Mouse (Mus musculus) forebrain, postnatal 0 days (tissue): ENCODE measurements around the gene Clasrp. TPM values are rescaled to one million over a fixed set of nuclear protein-coding genes. Genes with fewer than 3 reads are reported as not detected.

ENCODE experiments used
- ATAC-seq: fragments of 200-750 bp; cut with Nextera tagmentation; 2 replicates; pipeline ENCODE4 v1.8.0; 2017; ENCODE audit warnings: mild to moderate bottlenecking, moderate library complexity
- DNase-seq: peaks from one replicate; pipeline ENCODE4 v3.0.0-alpha.2; 2015
- H3K27ac ChIP-seq: fragments of 300-500 bp; sonication (generic); 2 replicates; pipeline ENCODE4 v1.5.1; 2014; ENCODE audit warnings: low read depth, mild to moderate bottlenecking, antibody characterized with exemption, low read length, moderate library complexity, mixed read lengths
- H3K27me3 ChIP-seq: fragments of 300-500 bp; sonication (generic); 2 replicates; pipeline ENCODE4 v1.6.1; 2014; ENCODE audit warnings: mild to moderate bottlenecking, low read length, mixed read lengths; ENCODE audit not compliant: insufficient read depth
- H3K36me3 ChIP-seq: fragments of 300-500 bp; sonication (generic); 2 replicates; pipeline ENCODE4 v1.6.1; 2014; ENCODE audit warnings: mild to moderate bottlenecking, moderate library complexity; ENCODE audit not compliant: insufficient read depth
- H3K4me1 ChIP-seq: fragments of 300-500 bp; sonication (generic); 2 replicates; pipeline ENCODE4 v1.6.1; 2014; ENCODE audit warnings: antibody characterized with exemption; ENCODE audit not compliant: insufficient read depth
- H3K4me2 ChIP-seq: fragments of 300-500 bp; sonication (generic); 2 replicates; pipeline ENCODE4 v1.6.1; 2014; ENCODE audit warnings: low read depth, mild to moderate bottlenecking, moderate library complexity
- H3K4me3 ChIP-seq: fragments of 300-500 bp; sonication (generic); 2 replicates; pipeline ENCODE4 v1.5.1; 2014; ENCODE audit warnings: low read depth, low read length, mixed read lengths
- H3K9ac ChIP-seq: fragments of 300-500 bp; sonication (generic); 2 replicates; pipeline ENCODE4 v1.6.1; 2014; ENCODE audit warnings: mild to moderate bottlenecking
- H3K9me3 ChIP-seq: fragments of 300-500 bp; sonication (generic); 2 replicates; pipeline ENCODE4 v1.6.1; 2016; ENCODE audit warnings: low read length
- CTCF ChIP-seq: sonication (generic); IDR thresholded peaks from 2 replicates; pipeline ENCODE4 v1.5.1; 2016; ENCODE audit warnings: antibody characterized with exemption, control low read depth, low read depth
- WGBS: fragments of 180-500 bp; shearing (Covaris S2); extraction: QIAGEN DNeasy Blood & Tissue Kit; methylation state at CpG from one replicate; pipeline ENCODE4 v1.1.7; 2014; 5-methylcytosine and 5-hydroxymethylcytosine counted together
- polyA plus RNA-seq: library from polyadenylated mRNA; unstranded; fragments of >200 nt; fragmentation: Nextera tagmentation; extraction: Ambion mirVana; gene quantifications from 2 replicates; pipeline ENCODE4 v1.2.1, GENCODE M21; 2015
- total RNA-seq: library from RNA; depleted of rRNA; stranded (reverse); fragments of >200 nt; gene quantifications from 2 replicates; pipeline ENCODE4 v1.2.3, GENCODE M21; 2014; rRNA removed

The Clasrp gene
- total RNA-seq (56.0 and 89.0 TPM in 2 replicates), polyA plus RNA-seq (50.1 and 56.8 TPM in 2 replicates)

DNA sequence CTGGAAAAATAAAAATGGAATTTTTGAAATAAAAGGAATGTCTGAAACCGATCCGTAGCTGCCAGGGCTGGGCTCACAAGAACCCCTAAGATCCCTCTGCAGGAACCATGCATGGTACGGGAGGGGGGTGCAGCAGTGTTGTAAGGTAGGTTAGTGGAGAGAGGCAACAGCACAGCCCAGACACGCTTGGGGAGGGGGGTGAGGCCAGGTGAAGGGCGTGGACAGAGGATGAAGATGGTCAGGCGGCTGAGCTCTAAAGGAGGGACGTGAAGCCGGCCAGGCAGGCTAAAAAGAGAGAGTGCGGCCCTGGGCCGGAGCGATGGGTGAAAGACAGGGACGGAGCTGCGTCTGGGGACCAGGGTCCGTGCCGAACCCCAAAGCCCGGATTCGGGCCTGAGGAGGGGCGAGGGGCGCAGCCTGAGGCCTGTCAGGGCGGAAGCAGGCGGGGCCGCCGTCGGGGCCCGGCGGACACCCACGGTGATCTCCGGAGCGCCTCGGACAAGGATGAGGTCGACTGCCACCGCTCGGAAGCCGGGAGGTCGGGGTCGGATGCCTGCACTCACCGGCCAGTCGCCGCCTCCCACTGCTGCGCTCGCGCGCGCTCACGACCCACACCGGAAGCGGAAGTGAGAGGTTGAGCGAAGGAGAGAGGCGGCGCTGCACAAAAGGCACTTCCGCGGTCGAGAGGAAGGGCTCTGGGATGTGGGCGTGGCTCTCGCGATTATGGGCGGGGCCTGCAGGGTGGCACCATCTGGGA lies at the start of gene Clasrp:
Gene Clasrp (minus strand): TSS at position 638 of the 757 bp plus-strand sequence.
- peak within 1 kb of the TSS; percentile 93 for H3K4me2 ChIP-seq
- peak within 1 kb of the TSS; percentile 73 for H3K4me3 ChIP-seq
- peaks cover 15% of the 10 kb centered on the region for H3K4me1 ChIP-seq
- ATAC-seq = peak; percentile 96
- 1% methylated on average over 57 of the region's 57 CpGs for WGBS
- peak within 1 kb of the TSS; percentile 66 for H3K27ac ChIP-seq
- 0 out of 2 replicates have a peak, but pooled peaks cover 11% of the 10 kb centered on the region for H3K36me3 ChIP-seq
- H3K27me3 ChIP-seq = no peaks in the 10 kb centered on the region
- H3K9me3 ChIP-seq = no peaks in the 10 kb centered on the region
- DNase-seq = peak; percentile 93
- peak within 1 kb of the TSS; percentile 90 for H3K9ac ChIP-seq
- TF ChIP-seq CTCF = 0 out of 2 replicates have a peak, but pooled peaks have one; percentile 21

DNA sequence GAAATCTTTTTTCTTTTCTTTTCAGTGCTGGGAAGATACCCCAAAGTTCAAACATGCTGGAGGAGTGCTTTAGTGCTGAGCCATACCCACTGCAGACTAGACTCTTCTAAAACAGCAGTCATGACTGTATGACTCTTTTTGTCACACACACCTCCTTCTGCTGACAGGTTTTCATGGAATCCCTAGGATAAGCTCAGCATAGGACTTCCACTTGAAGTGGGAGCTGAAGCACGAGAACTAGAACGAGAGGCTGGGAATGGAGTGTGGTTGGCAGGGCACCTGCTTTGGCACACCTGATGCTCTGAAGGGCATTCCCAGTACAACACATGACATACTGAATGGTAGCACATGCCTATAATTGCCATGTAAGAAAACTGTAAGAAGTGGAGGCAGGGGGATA lies 48.3 kb upstream of the Clasrp start:
- no peak overlapping the region for H3K9ac ChIP-seq
- no peak for TF ChIP-seq CTCF
- H3K4me2 ChIP-seq = no peak overlapping the region
- peaks cover 62% of the 10 kb centered on the region for H3K36me3 ChIP-seq
- no peaks in the 10 kb centered on the region for H3K27me3 ChIP-seq
- no peaks in the 10 kb centered on the region for H3K9me3 ChIP-seq
- no peak overlapping the region for H3K4me3 ChIP-seq
- WGBS = 96% methylated on average over 2 of the region's 2 CpGs
- H3K27ac ChIP-seq = no peak overlapping the region
- no peak for ATAC-seq
- no peak for DNase-seq
- no peaks in the 10 kb centered on the region for H3K4me1 ChIP-seq

DNA sequence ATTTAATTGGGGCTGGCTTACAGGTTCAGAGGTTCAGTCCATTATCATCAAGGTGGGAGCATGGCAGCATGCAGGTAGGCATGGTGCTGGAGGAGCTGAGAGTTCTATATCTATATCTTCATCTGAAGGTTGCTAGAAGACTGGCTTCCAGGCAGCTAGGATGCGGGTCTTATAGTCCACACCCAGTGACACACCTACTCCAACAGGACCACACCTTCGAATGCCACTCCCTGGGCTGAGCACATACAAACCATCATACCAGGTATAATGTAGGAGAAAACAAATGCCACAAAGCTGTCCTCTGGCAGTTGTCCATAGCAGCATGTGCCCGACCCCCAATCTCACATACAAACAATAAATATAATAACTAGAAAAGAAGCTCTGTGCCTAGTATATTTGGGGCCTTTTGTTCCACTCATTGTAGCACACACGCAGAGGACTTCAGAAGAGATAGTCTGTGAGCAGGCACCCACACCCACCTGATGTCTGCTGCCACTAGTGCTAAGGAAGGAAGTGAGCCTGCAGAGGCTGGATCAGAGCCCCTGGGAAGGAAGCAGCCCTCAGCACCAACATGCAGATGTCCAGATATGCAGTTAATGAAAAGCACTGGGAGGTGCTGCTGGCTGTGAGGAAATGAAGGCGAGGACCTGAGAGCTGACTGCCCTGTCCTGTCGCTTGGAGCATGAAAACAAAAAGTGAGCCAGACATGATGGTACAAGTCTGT lies 46.9 kb upstream of the Clasrp start:
- no peaks in the 10 kb centered on the region for H3K9me3 ChIP-seq
- no peak overlapping the region for H3K9ac ChIP-seq
- H3K36me3 ChIP-seq = peaks cover 70% of the 10 kb centered on the region
- TF ChIP-seq CTCF = no peak
- H3K4me3 ChIP-seq = no peak overlapping the region
- WGBS = 93% methylated on average over 6 of the region's 6 CpGs
- H3K4me2 ChIP-seq = no peak overlapping the region
- no peaks in the 10 kb centered on the region for H3K27me3 ChIP-seq
- no peaks in the 10 kb centered on the region for H3K4me1 ChIP-seq
- no peak for ATAC-seq
- no peak for DNase-seq
- H3K27ac ChIP-seq = no peak overlapping the region

DNA sequence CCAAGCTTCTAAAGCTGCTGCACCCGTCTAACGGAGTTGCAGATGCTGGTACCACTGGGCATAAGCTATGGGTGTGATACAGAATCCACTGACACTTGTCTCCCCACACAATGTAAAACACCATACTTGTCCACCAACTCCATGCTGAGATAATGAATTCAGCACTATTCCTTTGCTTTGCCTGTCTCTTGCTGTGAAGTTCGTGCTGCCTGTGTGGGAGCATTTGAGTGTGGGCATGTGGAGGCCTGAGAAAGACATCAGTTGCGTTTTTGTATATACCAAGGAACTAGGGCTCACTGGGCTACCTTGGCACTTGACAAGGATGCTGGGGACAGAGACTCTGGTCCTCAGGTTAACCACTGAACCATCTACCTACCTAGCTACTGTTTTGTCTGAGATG lies 36.9 kb upstream of the Clasrp start:
- no peaks in the 10 kb centered on the region for H3K4me1 ChIP-seq
- DNase-seq (no peak), ATAC-seq (no peak)
- no peak for TF ChIP-seq CTCF
- no peak overlapping the region for H3K9ac ChIP-seq
- H3K27ac ChIP-seq = no peak overlapping the region
- H3K4me3 ChIP-seq = no peak overlapping the region
- no peaks in the 10 kb centered on the region for H3K27me3 ChIP-seq
- 93% methylated on average over 4 of the region's 4 CpGs for WGBS
- H3K4me2 ChIP-seq = no peak overlapping the region
- H3K36me3 ChIP-seq = peaks cover 96% of the 10 kb centered on the region
- no peaks in the 10 kb centered on the region for H3K9me3 ChIP-seq

DNA sequence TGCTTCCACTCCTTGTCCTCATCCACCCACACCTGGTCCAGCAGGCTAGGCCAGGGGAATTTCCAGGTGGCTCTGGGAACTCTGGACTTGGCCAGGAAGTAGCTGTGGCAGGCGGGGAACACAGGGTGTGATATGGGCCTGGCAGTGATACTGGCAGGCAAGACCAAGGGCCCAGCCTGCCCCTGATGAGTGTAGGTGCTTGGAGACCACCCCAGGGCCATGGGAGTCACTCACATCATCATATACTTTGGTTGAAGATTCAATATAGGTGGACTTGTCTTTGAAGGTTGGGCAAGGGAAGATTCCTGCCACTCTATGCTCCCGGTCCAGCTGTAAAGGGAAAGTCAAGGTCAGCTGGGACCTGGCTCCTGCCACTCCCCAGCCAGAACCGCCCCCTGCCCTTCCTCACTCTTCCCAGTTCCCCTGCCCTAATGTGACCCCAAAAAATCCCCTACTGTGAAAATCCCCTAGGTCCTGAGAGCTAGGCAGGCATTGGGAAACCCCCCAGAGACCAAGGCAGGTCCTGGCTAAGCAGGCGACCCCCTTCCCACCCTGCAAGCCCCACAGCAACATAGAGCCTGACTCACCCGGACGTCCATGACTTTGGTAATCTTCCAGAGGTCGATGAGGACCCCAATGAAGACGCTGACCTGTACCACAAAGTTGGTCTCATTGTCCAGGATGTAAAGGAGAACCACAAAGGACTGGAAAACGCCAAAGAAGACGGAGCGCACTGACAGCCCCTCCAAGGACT lies 31.0 kb upstream of the Clasrp start:
- Histone ChIP-seq H3K4me3 (no peak overlapping the region), H3K4me1 (no peaks in the 10 kb centered on the region), H3K27ac (no peak overlapping the region), H3K36me3 (peaks cover 77% of the 10 kb centered on the region), H3K4me2 (no peak overlapping the region), H3K9me3 (no peaks in the 10 kb centered on the region), H3K9ac (no peak overlapping the region), H3K27me3 (no peaks in the 10 kb centered on the region)
- ATAC-seq (no peak), DNase-seq (no peak)
- no peak for TF ChIP-seq CTCF
- WGBS = 92% methylated on average over 11 of the region's 11 CpGs

DNA sequence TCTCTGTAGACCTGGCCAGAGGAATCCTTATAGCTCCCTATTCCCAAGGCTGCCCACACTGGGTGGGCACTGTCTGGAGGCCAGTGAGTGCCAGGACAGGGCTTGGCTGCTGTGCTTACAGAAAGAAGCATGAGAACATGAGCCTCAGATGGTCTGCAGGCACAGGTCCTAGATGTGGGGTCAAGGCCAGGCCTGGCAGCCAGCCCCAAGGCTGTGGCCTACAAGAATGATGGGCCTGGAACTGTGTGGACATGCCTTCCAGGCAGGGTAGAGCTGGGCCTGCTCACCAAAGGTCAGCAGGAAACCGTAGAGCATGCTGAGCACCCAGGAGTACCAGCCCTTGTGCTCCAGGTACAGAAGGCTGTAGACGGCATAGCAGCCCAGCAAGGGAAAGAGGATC lies 30.3 kb upstream of the Clasrp start:
- Histone ChIP-seq H3K4me1 (no peaks in the 10 kb centered on the region), H3K9ac (no peak overlapping the region), H3K4me2 (no peak overlapping the region), H3K27ac (no peak overlapping the region), H3K36me3 (peaks cover 72% of the 10 kb centered on the region), H3K4me3 (no peak overlapping the region), H3K27me3 (no peaks in the 10 kb centered on the region), H3K9me3 (no peaks in the 10 kb centered on the region)
- ATAC-seq (no peak), DNase-seq (no peak)
- 100% methylated on average over 2 of the region's 2 CpGs for WGBS
- TF ChIP-seq CTCF = no peak

DNA sequence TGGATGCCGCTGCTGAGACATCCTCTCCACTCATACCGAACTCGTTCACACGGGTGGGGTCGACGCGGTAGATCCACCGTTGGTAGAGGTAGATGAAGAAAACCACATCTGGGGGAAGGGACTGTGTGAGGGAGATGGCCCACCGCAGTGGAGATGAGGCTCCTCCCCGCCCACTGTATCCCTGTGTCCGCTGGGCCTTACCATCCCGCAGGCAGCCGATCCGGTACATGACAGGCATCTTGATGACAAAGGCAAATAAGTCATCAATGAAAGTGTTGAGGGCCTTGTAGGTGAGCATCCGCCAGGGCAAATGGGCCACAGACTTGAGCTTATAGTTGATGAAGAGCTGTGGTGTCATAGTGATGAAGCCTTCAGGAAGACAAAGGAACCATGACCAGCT lies 29.6 kb upstream of the Clasrp start:
- no peak overlapping the region for H3K4me3 ChIP-seq
- H3K9ac ChIP-seq = no peak overlapping the region
- 96% methylated on average over 15 of the region's 15 CpGs for whole genome bisulfite sequencing
- H3K36me3 ChIP-seq = peaks cover 65% of the 10 kb centered on the region
- DNase-seq = no peak
- no peak overlapping the region for H3K4me2 ChIP-seq
- H3K27ac ChIP-seq = no peak overlapping the region
- H3K9me3 ChIP-seq = no peaks in the 10 kb centered on the region
- no peak for TF ChIP-seq CTCF
- H3K27me3 ChIP-seq = no peaks in the 10 kb centered on the region
- no peak for ATAC-seq
- H3K4me1 ChIP-seq = no peaks in the 10 kb centered on the region
